Mouse (Mus musculus): ENCODE results near the gene Prrg3. TPM values are rescaled to one million over a fixed set of nuclear protein-coding genes. Genes with fewer than 3 reads are reported as not detected.
A peak's percentile ranks its signal among the peaks of the same experiment; 100 is the strongest.

Prrg3 gene
- 7.9 and 9.9 TPM in 2 replicates for polyA plus RNA-seq (2014; fragmentation: Nextera tagmentation; extraction: Ambion mirVana)

GRCm38 (mm10) chrX:71962073-71963051 is at the start of gene Prrg3:
TSS of gene Prrg3 (plus strand) at chrX:71962624.
- H3K9ac ChIP-seq (ENCODE audit: low read length), result peak within 1 kb of the TSS; percentile 60
- H3K9me3 ChIP-seq (ENCODE audit: control insufficient read depth, low read length), result no peaks in the 10 kb centered on the region
- H3K4me3 ChIP-seq (ENCODE audit: low read depth, low read length), result peak within 1 kb of the TSS; percentile 44
- H3K4me2 ChIP-seq (ENCODE audit: low read depth, low read length, severe bottlenecking), result peak within 1 kb of the TSS; percentile 64
- no peaks in the 10 kb centered on the region; the same call in 1 of the 2 replicates for H3K27me3 ChIP-seq (ENCODE audit: control insufficient read depth, insufficient read depth, low read length)
- 29% methylated on average over 53 of the region's 72 CpGs for WGBS
- peak; percentile 94 for ATAC-seq (replicated peaks; ENCODE audit: low FRiP score)
- no peak within 1 kb of the TSS for H3K27ac ChIP-seq (ENCODE audit: low read depth, low read length)
- DNase-seq (ENCODE audit: low spot score), result peak; percentile 86
- H3K4me1 ChIP-seq (replicated peaks; ENCODE audit: control insufficient read depth, insufficient read depth, low read length), result 0 out of 2 replicates have a peak, but pooled peaks cover 2% of the 10 kb centered on the region
- no peaks in the 10 kb centered on the region for H3K36me3 ChIP-seq (ENCODE audit: control insufficient read depth, insufficient read depth, low read length)

DNA sequence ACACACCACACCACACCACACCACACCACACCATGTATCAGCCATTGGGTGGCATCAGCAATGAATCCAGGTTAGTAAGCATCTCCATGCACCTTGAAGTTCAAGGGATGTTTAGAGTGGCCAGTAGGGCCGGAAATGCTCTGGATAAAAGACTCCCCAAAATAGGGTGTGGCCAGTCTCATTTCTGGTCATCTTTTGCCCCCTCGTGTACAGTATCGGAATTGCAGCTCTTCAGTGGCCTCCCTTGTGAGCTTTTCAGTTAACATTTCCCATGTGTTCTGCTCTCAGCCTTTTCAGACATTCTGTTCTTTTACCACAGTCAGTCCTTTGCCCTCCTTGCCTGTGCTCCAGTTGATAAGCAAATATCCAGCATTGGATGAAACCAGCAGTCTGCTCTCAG is 15.8 kb upstream of the Prrg3 start:
- ATAC-seq (replicated peaks; ENCODE audit: low FRiP score), result no peak

GRCm38 (mm10) chrX:71958366-71958765 is 4.1 kb upstream of the Prrg3 start:
- Histone ChIP-seq H3K9ac (ENCODE audit: low read length) (no peak overlapping the region), H3K36me3 (ENCODE audit: control insufficient read depth, insufficient read depth, low read length) (no peaks in the 10 kb centered on the region), H3K9me3 (ENCODE audit: control insufficient read depth, low read length) (no peaks in the 10 kb centered on the region), H3K27ac (ENCODE audit: low read depth, low read length) (no peak overlapping the region), H3K4me1 (replicated peaks; ENCODE audit: control insufficient read depth, insufficient read depth, low read length) (0 out of 2 replicates have a peak, but pooled peaks cover 1% of the 10 kb centered on the region), H3K4me2 (ENCODE audit: low read depth, low read length, severe bottlenecking) (no peak overlapping the region), H3K27me3 (ENCODE audit: control insufficient read depth, insufficient read depth, low read length) (no peaks in the 10 kb centered on the region; the same call in 1 of the 2 replicates), H3K4me3 (ENCODE audit: low read depth, low read length) (no peak overlapping the region)
- DNase-seq (ENCODE audit: low spot score), result no peak
- no peak for ATAC-seq (replicated peaks; ENCODE audit: low FRiP score)

More for the DNA sequence above, 15.8 kb upstream of the Prrg3 start:
- Histone ChIP-seq H3K4me3 (ENCODE audit: low read depth, low read length) (no peak overlapping the region), H3K4me2 (ENCODE audit: low read depth, low read length, severe bottlenecking) (no peak overlapping the region), H3K27ac (ENCODE audit: low read depth, low read length) (no peak overlapping the region), H3K27me3 (ENCODE audit: control insufficient read depth, insufficient read depth, low read length) (no peaks in the 10 kb centered on the region), H3K4me1 (replicated peaks; ENCODE audit: control insufficient read depth, insufficient read depth, low read length) (no peaks in the 10 kb centered on the region), H3K9me3 (ENCODE audit: control insufficient read depth, low read length) (no peaks in the 10 kb centered on the region), H3K36me3 (ENCODE audit: control insufficient read depth, insufficient read depth, low read length) (no peaks in the 10 kb centered on the region), H3K9ac (ENCODE audit: low read length) (no peak overlapping the region)
- peak; percentile 65 for DNase-seq (ENCODE audit: low spot score)
- 17% methylated on average over 3 of the region's 3 CpGs for WGBS

- H3K27me3 ChIP-seq (ENCODE audit: control insufficient read depth, insufficient read depth, low read length), result no peaks in the 10 kb centered on the region; the same call in 1 of the 2 replicates
- H3K4me3 ChIP-seq (ENCODE audit: low read depth, low read length), result peak overlapping the region; percentile 44
- peak overlapping the region; percentile 64 for H3K4me2 ChIP-seq (ENCODE audit: low read depth, low read length, severe bottlenecking)
- no peaks in the 10 kb centered on the region for H3K36me3 ChIP-seq (ENCODE audit: control insufficient read depth, insufficient read depth, low read length)
- 0 out of 2 replicates have a peak, but pooled peaks cover 2% of the 10 kb centered on the region for H3K4me1 ChIP-seq (replicated peaks; ENCODE audit: control insufficient read depth, insufficient read depth, low read length)
- H3K27ac ChIP-seq (ENCODE audit: low read depth, low read length), result no peak overlapping the region
- no peak for ATAC-seq (replicated peaks; ENCODE audit: low FRiP score)
- WGBS, result 32% methylated on average over 9 of the region's 9 CpGs
- peak overlapping the region; percentile 60; the same call in 1 of the 2 replicates for H3K9ac ChIP-seq (ENCODE audit: low read length)
- no peaks in the 10 kb centered on the region for H3K9me3 ChIP-seq (ENCODE audit: control insufficient read depth, low read length)
- no peak for DNase-seq (ENCODE audit: low spot score)
These were observed 970 bp downstream of the Prrg3 start for GRCm38 (mm10) chrX:71963275-71963912.

DNA sequence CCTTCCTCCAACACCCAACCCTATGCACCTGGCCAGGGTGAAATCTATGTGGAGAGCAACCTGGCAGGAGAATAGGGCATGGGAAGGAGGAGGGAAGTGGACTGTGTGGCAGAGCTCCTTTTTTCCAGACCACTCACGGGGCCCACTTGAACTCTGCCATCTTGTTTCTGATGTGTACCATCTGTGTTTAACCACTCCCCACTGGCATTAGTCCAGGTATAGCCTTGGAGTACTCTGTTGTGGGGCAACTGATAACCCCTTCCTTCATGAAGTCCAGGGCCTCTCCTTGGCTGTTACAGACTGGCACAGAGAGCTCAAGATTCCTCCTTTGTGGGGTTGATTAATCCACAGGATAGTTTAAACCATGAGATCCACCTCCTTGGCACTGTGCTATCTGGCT is 5.8 kb downstream of the Prrg3 start:
- no peak for DNase-seq (ENCODE audit: low spot score)
- no peaks in the 10 kb centered on the region for H3K9me3 ChIP-seq (ENCODE audit: control insufficient read depth, low read length)

GRCm38 (mm10) chrX:71968816-71969215 is 6.4 kb downstream of the Prrg3 start:
- H3K4me3 ChIP-seq (ENCODE audit: low read depth, low read length), result no peak overlapping the region
- no peaks in the 10 kb centered on the region for H3K27me3 ChIP-seq (ENCODE audit: control insufficient read depth, insufficient read depth, low read length)
- no peak for ATAC-seq (replicated peaks; ENCODE audit: low FRiP score)
- H3K36me3 ChIP-seq (ENCODE audit: control insufficient read depth, insufficient read depth, low read length), result no peaks in the 10 kb centered on the region
- no peak overlapping the region for H3K9ac ChIP-seq (ENCODE audit: low read length)
- no peak overlapping the region for H3K4me2 ChIP-seq (ENCODE audit: low read depth, low read length, severe bottlenecking)
- no peak overlapping the region for H3K27ac ChIP-seq (ENCODE audit: low read depth, low read length)
- WGBS, result 78% methylated on average over 6 of the region's 6 CpGs
- H3K9me3 ChIP-seq (ENCODE audit: control insufficient read depth, low read length), result no peaks in the 10 kb centered on the region
- DNase-seq (ENCODE audit: low spot score), result no peak
- H3K4me1 ChIP-seq (replicated peaks; ENCODE audit: control insufficient read depth, insufficient read depth, low read length), result no peaks in the 10 kb centered on the region

More for the DNA sequence above, 5.8 kb downstream of the Prrg3 start:
- Histone ChIP-seq H3K36me3 (ENCODE audit: control insufficient read depth, insufficient read depth, low read length) (no peaks in the 10 kb centered on the region), H3K4me3 (ENCODE audit: low read depth, low read length) (no peak overlapping the region), H3K9ac (ENCODE audit: low read length) (no peak overlapping the region), H3K4me1 (replicated peaks; ENCODE audit: control insufficient read depth, insufficient read depth, low read length) (0 out of 2 replicates have a peak, but pooled peaks cover 2% of the 10 kb centered on the region), H3K4me2 (ENCODE audit: low read depth, low read length, severe bottlenecking) (no peak overlapping the region), H3K27me3 (ENCODE audit: control insufficient read depth, insufficient read depth, low read length) (no peaks in the 10 kb centered on the region), H3K27ac (ENCODE audit: low read depth, low read length) (no peak overlapping the region)
- WGBS, result 80% methylated on average over 1 of the region's 1 CpGs
- no peak for ATAC-seq (replicated peaks; ENCODE audit: low FRiP score)

GRCm38 (mm10) chrX:71971325-71971724 is 8.9 kb downstream of the Prrg3 start:
- H3K9me3 ChIP-seq (ENCODE audit: control insufficient read depth, low read length), result no peaks in the 10 kb centered on the region
- H3K36me3 ChIP-seq (ENCODE audit: control insufficient read depth, insufficient read depth, low read length), result no peaks in the 10 kb centered on the region
- DNase-seq (ENCODE audit: low spot score) (no peak), ATAC-seq (replicated peaks; ENCODE audit: low FRiP score) (no peak)
- no peak overlapping the region for H3K27ac ChIP-seq (ENCODE audit: low read depth, low read length)
- H3K27me3 ChIP-seq (ENCODE audit: control insufficient read depth, insufficient read depth, low read length), result no peaks in the 10 kb centered on the region
- H3K4me3 ChIP-seq (ENCODE audit: low read depth, low read length), result no peak overlapping the region
- H3K9ac ChIP-seq (ENCODE audit: low read length), result no peak overlapping the region
- 67% methylated on average over 5 of the region's 5 CpGs for WGBS
- no peaks in the 10 kb centered on the region for H3K4me1 ChIP-seq (replicated peaks; ENCODE audit: control insufficient read depth, insufficient read depth, low read length)
- no peak overlapping the region for H3K4me2 ChIP-seq (ENCODE audit: low read depth, low read length, severe bottlenecking)

- no peak for ATAC-seq (replicated peaks; ENCODE audit: low FRiP score)
- 79% methylated on average over 2 of the region's 2 CpGs for WGBS
- Histone ChIP-seq H3K9me3 (ENCODE audit: control insufficient read depth, low read length) (no peaks in the 10 kb centered on the region), H3K4me3 (ENCODE audit: low read depth, low read length) (no peak within 1 kb of the TSS), H3K9ac (ENCODE audit: low read length) (no peak within 1 kb of the TSS), H3K36me3 (ENCODE audit: control insufficient read depth, insufficient read depth, low read length) (no peaks in the 10 kb centered on the region), H3K4me1 (replicated peaks; ENCODE audit: control insufficient read depth, insufficient read depth, low read length) (no peaks in the 10 kb centered on the region), H3K4me2 (ENCODE audit: low read depth, low read length, severe bottlenecking) (no peak within 1 kb of the TSS), H3K27ac (ENCODE audit: low read depth, low read length) (no peak within 1 kb of the TSS), H3K27me3 (ENCODE audit: control insufficient read depth, insufficient read depth, low read length) (no peaks in the 10 kb centered on the region)
- DNase-seq (ENCODE audit: low spot score), result no peak
These were observed 10.3 kb downstream of the Prrg3 start, which contains the start of gene Fate1 for GRCm38 (mm10) chrX:71972686-71973085. TSS of gene Fate1 (plus strand) at chrX:71972986.

Measured in forebrain, embryonic 11.5 days (tissue).